Mouse (Mus musculus): ENCODE measurements at regions not wholly inside any gene's neighbourhood (a gene's known extent, or its start where the extent isn't known, plus 50 kb on each side); places are given as distances from the start of the nearest gene placed in this dataset.

GRCm38 (mm10) chr11:71404361-71404760 lies 173.8 kb upstream of the Nlrp1b start:
- TF ChIP-seq CTCF (IDR thresholded peaks at IDR 0.05; ENCODE audit: low read depth, low read length) (no peak), GATA1 (IDR thresholded peaks at IDR 0.05; ENCODE audit: borderline replicate concordance, low read length) (no peak), POLR2AphosphoS5 (IDR thresholded peaks at IDR 0.05; ENCODE audit: insufficient replicate concordance, low read depth, low read length) (no peak), TAL1 (conservative IDR thresholded peaks at IDR 0.05; ENCODE audit: low read depth, low read length) (no peak), GATA2 (IDR thresholded peaks at IDR 0.05; ENCODE audit: borderline replicate concordance, low read depth, low read length) (no peak)
